Mouse (Mus musculus) v-Abl transformed pro-B cells (cell line): ENCODE data around the gene Cope.

ENCODE experiments used
- in situ Hi-C, 2 experiments: fragments of 400-800 bp; cut with MboI; formaldehyde crosslinking; loops; one replicate each; pipeline ENCODE4 v1.15.1; 2025; ENCODE audit not compliant: unreplicated experiment in 2 of 2

Cope gene

DNA sequence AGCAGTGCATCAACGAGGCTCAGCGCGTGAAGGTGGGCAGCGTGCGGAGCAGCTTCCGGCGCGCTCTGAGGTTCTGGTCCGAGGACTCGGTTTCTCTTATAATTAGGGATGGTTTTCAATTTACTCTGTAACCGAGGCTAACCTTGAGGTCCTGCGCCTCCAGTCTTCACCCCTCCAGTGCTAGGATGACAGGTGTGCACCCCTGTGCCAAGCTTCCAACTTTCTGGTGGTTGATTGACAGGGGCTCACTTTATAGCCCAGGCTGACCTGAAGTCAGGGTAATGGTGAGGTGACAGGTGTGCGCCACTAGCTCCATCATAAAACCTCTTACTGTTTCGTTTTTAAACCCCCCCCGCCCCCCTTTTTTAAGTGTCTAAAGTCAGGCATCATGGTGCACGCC is 583 bp downstream of the Cope start:
- in situ Hi-C loops, result no loop called here

GRCm38 (mm10) chr8:70309311-70309710 is 7.0 kb downstream of the Cope start:
- in situ Hi-C loops, result loop anchor here in 1 of 2 experiments (5.0 kb wide), 1 partner anchor 33 kb away; no protein-coding TSS in a partner anchor

DNA sequence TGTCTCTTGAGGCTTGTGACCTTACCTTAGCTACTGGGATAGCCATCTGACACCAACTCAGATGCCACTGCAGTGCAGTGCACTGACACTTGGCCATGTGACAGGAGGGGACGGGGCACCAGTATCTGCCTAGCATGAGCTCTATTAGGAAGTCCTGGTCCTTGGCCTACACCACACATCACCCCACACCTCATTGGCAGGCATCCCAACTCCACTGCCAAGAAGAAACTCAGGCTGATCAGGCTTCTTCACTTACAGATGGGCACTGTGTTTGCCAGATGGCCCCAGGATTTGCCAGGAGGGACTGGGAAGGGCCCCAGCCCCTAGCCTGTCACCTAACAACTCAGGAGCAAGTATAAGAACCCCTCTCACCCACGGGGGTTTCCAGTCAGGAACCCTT is 11.1 kb downstream of the Cope start:
- in situ Hi-C loops, result no loop called here

DNA sequence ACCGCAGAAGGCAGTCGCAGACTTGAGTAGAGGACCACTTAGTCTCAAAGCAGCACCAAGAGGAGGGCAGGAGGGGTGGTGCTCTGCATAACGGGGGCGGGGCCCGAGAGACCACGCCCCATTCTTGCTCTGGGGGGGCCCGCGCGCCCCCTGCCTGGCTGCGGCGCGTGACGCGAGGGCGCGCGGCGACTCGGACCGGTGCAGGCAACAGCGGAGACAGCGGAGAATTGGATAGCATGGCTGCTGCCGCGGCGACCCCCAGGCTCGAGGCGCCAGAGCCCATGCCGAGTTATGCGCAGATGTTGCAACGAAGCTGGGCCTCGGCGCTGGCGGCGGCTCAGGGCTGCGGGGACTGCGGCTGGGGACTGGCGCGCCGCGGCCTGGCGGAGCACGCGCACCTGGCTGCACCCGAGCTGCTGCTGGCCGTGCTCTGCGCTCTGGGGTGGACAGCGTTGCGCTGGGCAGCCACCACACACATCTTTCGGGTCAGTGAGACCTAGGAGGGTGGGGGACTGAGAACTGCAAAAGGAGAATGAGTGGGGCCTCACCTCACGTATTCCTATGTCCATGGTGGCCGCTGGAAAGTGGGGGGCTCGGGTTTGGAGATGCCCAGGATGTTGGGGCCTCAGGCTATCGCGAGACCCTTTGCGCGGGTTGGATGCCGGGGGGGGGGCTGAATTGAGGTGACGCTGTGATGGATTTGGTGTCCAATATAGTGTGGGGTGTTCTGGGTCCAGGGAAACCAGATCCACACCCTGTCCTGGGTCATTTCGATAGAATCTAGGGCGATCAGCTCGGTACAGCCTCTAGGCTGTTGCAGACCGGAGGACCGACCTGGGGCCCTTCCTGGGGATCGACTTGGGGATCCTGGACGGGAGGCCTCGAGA is 13.5 kb downstream of the Cope start, which contains the start of gene Cers1:
TSS of gene Cers1 (plus strand) at position 152 of the 887 bp plus-strand sequence.
- in situ Hi-C loops, result no loop called here

- in situ Hi-C loops, result no loop called here
Measured at GRCm38 (mm10) chr8:70316511-70317504, 14.5 kb downstream of the Cope start.

GRCm38 (mm10) chr8:70317872-70318271 is 15.6 kb downstream of the Cope start:
- in situ Hi-C loops, result no loop called here

- in situ Hi-C loops, result no loop called here
Measured at GRCm38 (mm10) chr8:70323716-70324115, 21.4 kb downstream of the Cope start.

GRCm38 (mm10) chr8:70327512-70327911 is 25.2 kb downstream of the Cope start:
- in situ Hi-C loops, result no loop called here

DNA sequence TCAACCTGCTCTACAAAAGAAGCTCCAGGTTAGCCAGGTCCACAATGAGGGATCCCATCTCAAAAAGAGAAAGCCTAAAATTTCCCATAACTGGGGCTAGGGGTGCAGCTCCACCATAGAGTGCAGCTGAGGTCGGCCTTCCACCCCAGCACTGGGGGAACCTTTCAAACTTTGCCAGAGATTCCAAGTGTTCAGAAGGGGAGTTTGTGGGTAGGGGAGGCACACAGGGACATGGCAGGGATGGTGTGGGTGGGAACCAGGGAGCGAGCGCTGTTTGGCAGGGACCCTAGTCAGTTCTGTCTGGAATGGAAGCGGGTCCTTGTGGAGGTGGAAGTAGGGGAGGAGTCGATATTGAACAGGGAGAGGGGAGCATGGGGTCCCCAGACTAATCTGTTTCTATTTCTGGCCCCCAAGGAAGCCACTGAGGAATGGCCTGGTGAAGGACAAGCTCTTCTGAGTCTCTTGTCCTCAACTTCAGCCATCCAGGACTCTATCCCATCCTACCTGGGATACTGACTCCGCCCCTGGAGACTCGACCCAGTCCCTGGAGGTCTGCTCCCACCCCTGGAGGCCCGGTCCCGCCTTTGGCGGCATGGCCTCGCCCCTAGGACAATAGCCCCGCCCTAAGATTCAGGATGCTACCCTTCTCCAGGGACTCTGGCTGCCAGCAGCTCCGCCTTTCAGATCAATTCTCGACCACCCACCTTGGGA is 27.0 kb downstream of the Cope start, which contains the start of gene Gdf1:
TSS of gene Gdf1 (plus strand) at position 694 of the 711 bp plus-strand sequence.
- in situ Hi-C loops, result no loop called here

- in situ Hi-C loops, result no loop called here
Measured at GRCm38 (mm10) chr8:70329835-70330740, 27.8 kb downstream of the Cope start.

GRCm38 (mm10) chr8:70330741-70331364 is 28.5 kb downstream of the Cope start:
- in situ Hi-C loops, result no loop called here

DNA sequence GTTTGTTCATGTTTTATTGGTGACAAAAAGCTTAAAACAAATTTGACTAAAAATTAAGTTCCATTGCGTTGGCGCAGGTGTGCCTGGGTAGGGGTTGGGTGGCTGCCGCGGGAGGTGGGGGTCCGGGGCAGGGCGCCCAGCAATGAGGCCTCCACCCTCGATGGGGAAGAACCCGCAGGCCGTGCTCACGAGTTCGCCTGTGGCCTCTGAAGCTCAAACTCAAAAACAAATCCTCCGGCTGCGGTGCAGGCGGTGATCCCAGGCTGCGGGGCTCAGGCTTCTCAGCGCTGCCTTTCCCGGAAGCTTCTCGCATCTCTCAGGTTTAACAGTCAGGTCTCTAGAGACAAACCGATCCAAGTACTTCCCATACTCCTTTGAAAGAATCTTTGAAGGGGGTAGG is 29.2 kb downstream of the Cope start:
- in situ Hi-C loops, result no loop called here

- in situ Hi-C loops, result no loop called here
Measured at GRCm38 (mm10) chr8:70332070-70332877, 30.0 kb downstream of the Cope start.

GRCm38 (mm10) chr8:70332878-70333202 is 30.5 kb downstream of the Cope start:
- in situ Hi-C loops, result no loop called here

- in situ Hi-C loops, result no loop called here
Measured at GRCm38 (mm10) chr8:70338931-70339330, 36.6 kb downstream of the Cope start.

DNA sequence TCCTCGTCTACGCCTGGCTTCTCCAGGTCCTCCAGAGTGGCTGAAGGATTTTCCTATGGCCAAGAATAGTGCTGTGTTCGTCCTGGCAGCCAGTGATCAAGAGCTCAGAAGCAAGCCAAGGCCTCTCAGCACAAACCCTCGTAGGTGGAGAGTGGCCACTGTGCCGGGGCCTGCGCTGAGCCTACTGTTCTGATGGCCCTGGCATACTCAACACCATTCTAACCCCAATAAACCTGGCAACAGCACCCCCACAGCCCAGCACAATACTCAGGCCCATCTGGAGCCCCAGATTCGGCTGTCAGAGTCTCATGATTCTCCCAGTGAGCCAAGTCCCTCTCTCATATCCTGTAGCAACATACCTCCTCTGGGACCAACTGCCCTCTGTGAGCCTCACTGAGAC is 38.3 kb downstream of the Cope start:
- in situ Hi-C loops, result loop anchor here in 1 of 2 experiments (5.0 kb wide), 1 partner anchor 33 kb away; no protein-coding TSS in a partner anchor

GRCm38 (mm10) chr8:70342007-70342406 is 39.7 kb downstream of the Cope start:
- in situ Hi-C loops, result loop anchor here in 1 of 2 experiments (5.0 kb wide), 1 partner anchor 35 kb away; no protein-coding TSS in a partner anchor

- in situ Hi-C loops, result loop anchor here in 1 of 2 experiments (5.0 kb wide), 1 partner anchor 36 kb away; no protein-coding TSS in a partner anchor
Measured at GRCm38 (mm10) chr8:70343076-70343475, 40.8 kb downstream of the Cope start.
